Mouse (Mus musculus) midbrain, embryonic 13.5 days (tissue): ENCODE data around the gene Zc3h18. TPM values are rescaled to one million over a fixed set of nuclear protein-coding genes. Genes with fewer than 3 reads are reported as not detected.

Experiments used
- ATAC-seq: fragments of 200-750 bp; cut with Nextera tagmentation; 2 replicates; pipeline ENCODE4 v1.8.0; 2017; ENCODE audit warnings: mild to moderate bottlenecking, moderate TSS enrichment, moderate library complexity
- H3K27ac ChIP-seq: fragments of 300-500 bp; sonication (generic); 2 replicates; pipeline ENCODE4 v1.5.1; 2015; ENCODE audit warnings: inconsistent platforms, mild to moderate bottlenecking, moderate library complexity
- H3K27me3 ChIP-seq: fragments of 300-500 bp; sonication (generic); 2 replicates; pipeline ENCODE4 v1.6.1; 2015; ENCODE audit warnings: mild to moderate bottlenecking, inconsistent platforms
- H3K36me3 ChIP-seq: fragments of 300-500 bp; sonication (generic); 2 replicates; pipeline ENCODE4 v1.6.1; 2015; ENCODE audit warnings: mild to moderate bottlenecking, inconsistent platforms
- H3K4me1 ChIP-seq: fragments of 300-500 bp; sonication (generic); replicated peaks from 2 replicates; pipeline ENCODE4 v1.6.1; 2015; ENCODE audit warnings: inconsistent platforms
- H3K4me2 ChIP-seq: fragments of 300-500 bp; sonication (generic); replicated peaks from 2 replicates; pipeline ENCODE4 v1.6.1; 2015; ENCODE audit warnings: moderate library complexity, mild to moderate bottlenecking, inconsistent platforms
- H3K4me3 ChIP-seq: fragments of 300-500 bp; sonication (generic); replicated peaks from 2 replicates; pipeline ENCODE4 v1.5.1; 2015; ENCODE audit warnings: mild to moderate bottlenecking, inconsistent platforms
- H3K9ac ChIP-seq: fragments of 300-500 bp; sonication (generic); replicated peaks from 2 replicates; pipeline ENCODE4 v1.6.1; 2015; ENCODE audit warnings: mild to moderate bottlenecking, inconsistent platforms
- H3K9me3 ChIP-seq: fragments of 300-500 bp; sonication (generic); 2 replicates; pipeline ENCODE4 v1.6.1; 2016; ENCODE audit warnings: mild to moderate bottlenecking, inconsistent platforms
- WGBS: fragments of 180-500 bp; shearing (Covaris S2); methylation state at CpG from one replicate; pipeline ENCODE4 v1.1.7; 2015; 5-methylcytosine and 5-hydroxymethylcytosine counted together
- polyA plus RNA-seq: library from polyadenylated mRNA; unstranded; fragments of >200 nt; fragmentation: Nextera tagmentation; extraction: Ambion mirVana; gene quantifications from 2 replicates; pipeline ENCODE4 v1.2.1, GENCODE M21; 2015

Zc3h18 gene
- polyA plus RNA-seq, 1 experiment from 2014 or later = 44.9 TPM

DNA sequence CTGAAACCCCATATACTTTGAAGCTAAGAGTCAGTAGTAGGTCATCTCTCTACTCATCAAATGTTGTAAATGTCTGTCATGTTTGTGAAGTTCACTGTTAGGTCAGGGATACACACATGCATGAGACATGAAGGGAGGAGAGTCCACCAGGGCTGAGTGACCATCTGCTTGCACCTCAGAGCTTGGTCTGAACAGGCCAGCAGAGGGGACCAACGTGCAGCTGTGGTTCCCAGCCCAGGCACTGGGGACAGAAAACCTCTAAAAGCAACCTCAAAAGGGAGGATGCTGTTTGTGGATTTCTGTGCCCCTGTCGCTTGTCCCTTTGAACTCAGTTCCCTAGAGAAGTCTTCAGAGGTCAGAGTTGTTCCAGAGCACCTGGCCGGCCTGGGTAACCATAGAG lies 68.8 kb downstream of the Zc3h18 start:
- Histone ChIP-seq H3K9ac (0 out of 2 replicates have a peak overlapping the region, but pooled peaks have one; percentile 19), H3K9me3 (no peaks in the 10 kb centered on the region), H3K27me3 (no peaks in the 10 kb centered on the region), H3K4me1 (peaks cover 38% of the 10 kb centered on the region), H3K36me3 (no peaks in the 10 kb centered on the region), H3K4me3 (peak overlapping the region; percentile 75), H3K4me2 (peak overlapping the region; percentile 94), H3K27ac (peak overlapping the region; percentile 96; the same call in 1 of the 2 replicates)
- no peak for ATAC-seq
- WGBS = 60% methylated on average over 3 of the region's 3 CpGs

DNA sequence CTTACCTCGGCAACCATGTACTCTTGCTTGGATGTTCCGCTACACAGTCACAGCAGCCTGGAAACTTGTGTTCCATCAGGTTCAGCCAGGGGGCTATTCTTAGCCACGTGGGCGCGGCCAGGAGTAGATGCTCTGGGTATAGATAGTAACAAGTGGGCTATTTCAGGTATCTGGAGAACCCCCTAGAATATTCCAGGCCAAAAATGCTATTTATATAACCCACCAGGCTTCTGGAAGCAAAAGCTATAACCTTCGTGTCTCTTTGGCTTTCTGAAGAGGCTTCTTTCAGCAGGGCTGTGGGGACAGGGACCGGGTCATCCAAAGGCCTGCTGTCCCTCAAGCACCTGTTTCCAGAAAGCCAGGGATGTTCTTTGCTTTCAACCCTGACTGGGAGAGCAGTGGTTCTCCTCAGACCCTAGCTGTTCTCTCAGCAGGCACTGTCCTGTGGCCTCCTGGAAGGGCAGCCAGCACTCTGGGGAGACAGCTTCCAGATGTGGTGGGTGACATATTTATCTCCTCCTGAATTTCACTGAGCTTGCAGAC lies 74.8 kb downstream of the Zc3h18 start:
- Histone ChIP-seq H3K27me3 (peaks cover 10% of the 10 kb centered on the region; the same call in 1 of the 2 replicates), H3K9ac (no peak overlapping the region), H3K27ac (no peak overlapping the region), H3K4me3 (no peak overlapping the region), H3K36me3 (no peaks in the 10 kb centered on the region), H3K4me1 (peaks cover 4% of the 10 kb centered on the region; the same call in 1 of the 2 replicates), H3K4me2 (no peak overlapping the region), H3K9me3 (no peaks in the 10 kb centered on the region)
- 86% methylated on average over 7 of the region's 7 CpGs for WGBS
- no peak for ATAC-seq

DNA sequence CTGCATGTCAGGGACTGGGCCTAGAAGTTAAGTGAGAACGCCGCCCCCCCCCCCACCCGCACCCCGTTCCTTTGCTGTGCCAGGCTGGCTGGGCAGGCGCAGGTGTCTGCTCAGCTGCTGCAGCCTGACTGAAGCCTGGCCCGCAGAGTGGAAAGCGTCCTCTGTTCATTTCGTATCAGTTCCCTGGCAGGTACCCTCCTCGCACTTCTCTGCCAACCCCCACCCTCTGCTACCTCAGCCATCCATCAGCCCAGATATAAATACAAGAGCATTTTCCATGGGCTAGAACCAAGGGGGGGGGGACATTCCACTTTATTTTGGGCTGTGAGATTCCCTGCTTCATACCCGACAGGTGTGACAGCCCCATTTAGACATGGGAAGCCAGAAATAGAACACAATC lies 75.7 kb downstream of the Zc3h18 start:
- H3K27me3 ChIP-seq = peaks cover 15% of the 10 kb centered on the region; the same call in 1 of the 2 replicates
- no peaks in the 10 kb centered on the region for H3K9me3 ChIP-seq
- no peak for ATAC-seq
- H3K4me2 ChIP-seq = no peak overlapping the region
- no peak overlapping the region for H3K27ac ChIP-seq
- H3K9ac ChIP-seq = no peak overlapping the region
- WGBS = 91% methylated on average over 10 of the region's 10 CpGs
- H3K4me1 ChIP-seq = no peaks in the 10 kb centered on the region
- H3K36me3 ChIP-seq = no peaks in the 10 kb centered on the region
- no peak overlapping the region for H3K4me3 ChIP-seq

DNA sequence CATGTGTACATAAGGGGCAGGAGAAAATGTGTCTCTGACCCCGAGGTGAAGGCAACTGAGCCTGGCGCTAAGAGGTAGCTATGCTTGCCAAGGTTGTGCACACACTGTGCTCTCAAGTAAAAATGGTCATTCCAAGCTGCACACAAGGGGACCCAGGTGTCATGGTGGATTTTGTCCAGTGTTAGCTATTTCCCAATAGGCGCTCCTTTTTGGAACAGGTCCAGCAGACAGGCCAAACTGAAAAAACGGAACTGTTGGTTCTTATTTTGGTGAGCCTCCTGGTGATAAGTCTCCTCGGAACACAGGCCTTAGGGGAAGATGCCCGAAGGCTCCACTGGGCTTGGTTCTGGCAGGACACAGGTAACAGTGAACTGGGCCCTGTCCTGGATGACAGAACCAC lies 78.0 kb downstream of the Zc3h18 start:
- 89% methylated on average over 6 of the region's 6 CpGs for WGBS
- Histone ChIP-seq H3K27me3 (peaks cover 36% of the 10 kb centered on the region), H3K27ac (no peak overlapping the region), H3K9me3 (no peaks in the 10 kb centered on the region), H3K4me2 (no peak overlapping the region), H3K4me3 (no peak overlapping the region), H3K9ac (no peak overlapping the region), H3K36me3 (no peaks in the 10 kb centered on the region), H3K4me1 (no peaks in the 10 kb centered on the region)
- ATAC-seq = no peak

DNA sequence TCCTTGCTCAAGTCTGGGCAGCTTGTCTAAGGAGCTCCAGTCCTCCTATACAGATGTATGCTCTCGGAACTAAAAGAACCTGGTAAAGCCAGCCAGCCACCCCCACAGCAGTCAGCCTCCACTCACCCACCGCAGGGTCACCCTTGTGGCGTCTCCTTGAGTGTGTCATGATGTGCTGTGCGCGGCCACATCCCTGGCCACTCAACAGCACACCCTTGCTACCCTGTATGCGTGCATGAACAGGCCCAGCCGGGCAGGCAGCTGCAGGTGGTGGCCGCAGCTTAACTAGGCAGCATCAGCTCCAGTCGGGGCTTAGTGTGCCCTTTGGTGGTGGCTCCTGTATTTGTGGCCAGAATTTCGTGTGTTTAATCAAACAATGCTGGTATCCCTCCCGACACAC lies 80.8 kb downstream of the Zc3h18 start:
- ATAC-seq = no peak
- Histone ChIP-seq H3K36me3 (no peaks in the 10 kb centered on the region), H3K27me3 (peaks cover 63% of the 10 kb centered on the region), H3K4me2 (no peak overlapping the region), H3K4me3 (no peak overlapping the region), H3K9me3 (no peaks in the 10 kb centered on the region), H3K27ac (no peak overlapping the region), H3K9ac (no peak overlapping the region), H3K4me1 (peaks cover 13% of the 10 kb centered on the region)
- WGBS = 76% methylated on average over 11 of the region's 11 CpGs

DNA sequence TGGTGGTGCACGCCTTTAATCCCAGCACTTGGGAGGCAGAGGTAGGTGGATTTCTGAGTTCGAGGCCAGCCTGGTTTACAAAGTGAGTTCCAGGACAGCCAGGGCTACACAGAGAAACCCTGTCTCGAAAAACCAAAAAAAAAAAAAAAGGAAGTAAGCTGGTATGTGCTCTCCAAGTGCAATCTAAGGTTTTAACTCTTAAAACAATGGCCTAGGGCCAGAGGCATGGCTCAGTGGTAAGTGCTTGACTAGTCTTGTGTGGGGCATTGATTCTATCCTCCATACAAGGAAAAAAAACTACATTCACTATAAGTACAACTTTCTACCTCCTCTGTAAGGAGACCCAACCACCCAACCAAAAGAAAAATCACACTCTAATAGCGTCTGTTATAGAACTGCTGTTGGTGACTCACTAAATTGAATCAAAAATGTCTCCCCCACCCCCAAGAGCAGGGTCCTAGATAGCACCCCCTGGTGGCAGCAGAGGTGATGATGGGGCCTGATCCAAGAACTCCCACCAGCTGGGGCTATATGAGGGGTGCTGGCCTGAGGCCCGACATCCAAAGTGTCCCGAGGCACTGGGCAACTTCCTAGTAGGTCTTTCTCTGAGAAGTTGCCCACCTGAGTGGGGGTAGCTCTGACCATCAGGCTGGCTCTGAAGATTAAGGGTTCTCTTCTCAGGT lies 83.0 kb downstream of the Zc3h18 start:
- no peak overlapping the region for H3K9ac ChIP-seq

DNA sequence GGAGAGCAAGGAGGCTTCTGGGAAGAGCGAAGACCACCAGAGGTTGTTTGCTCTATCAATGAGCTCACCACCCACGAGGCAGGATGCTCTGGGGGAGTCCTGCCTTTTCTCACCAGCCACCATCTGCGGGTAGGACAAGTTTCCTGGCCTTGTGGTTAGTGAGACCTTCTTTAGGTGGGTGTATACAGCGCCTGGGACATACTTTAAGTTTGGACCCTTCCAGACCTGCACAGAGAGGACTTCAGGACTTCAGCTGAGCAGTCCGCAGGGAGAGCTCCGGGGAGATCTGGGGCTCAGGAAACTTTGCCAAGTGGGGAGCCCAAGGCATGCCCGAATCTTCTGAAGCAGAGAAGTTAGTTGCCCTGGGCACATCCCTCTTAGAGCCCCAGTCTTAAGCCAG lies 83.6 kb downstream of the Zc3h18 start:
- H3K4me2 ChIP-seq = peak overlapping the region; percentile 65
- WGBS = 26% methylated on average over 7 of the region's 7 CpGs

More for the DNA sequence above, 83.0 kb downstream of the Zc3h18 start:
- H3K4me1 ChIP-seq = peaks cover 13% of the 10 kb centered on the region
- 54% methylated on average over 6 of the region's 6 CpGs for WGBS
- no peak overlapping the region for H3K27ac ChIP-seq
- ATAC-seq = no peak
- peaks cover 74% of the 10 kb centered on the region for H3K27me3 ChIP-seq
- no peak overlapping the region for H3K4me3 ChIP-seq
- H3K4me2 ChIP-seq = no peak overlapping the region
- H3K36me3 ChIP-seq = no peaks in the 10 kb centered on the region
- H3K9me3 ChIP-seq = no peaks in the 10 kb centered on the region

DNA sequence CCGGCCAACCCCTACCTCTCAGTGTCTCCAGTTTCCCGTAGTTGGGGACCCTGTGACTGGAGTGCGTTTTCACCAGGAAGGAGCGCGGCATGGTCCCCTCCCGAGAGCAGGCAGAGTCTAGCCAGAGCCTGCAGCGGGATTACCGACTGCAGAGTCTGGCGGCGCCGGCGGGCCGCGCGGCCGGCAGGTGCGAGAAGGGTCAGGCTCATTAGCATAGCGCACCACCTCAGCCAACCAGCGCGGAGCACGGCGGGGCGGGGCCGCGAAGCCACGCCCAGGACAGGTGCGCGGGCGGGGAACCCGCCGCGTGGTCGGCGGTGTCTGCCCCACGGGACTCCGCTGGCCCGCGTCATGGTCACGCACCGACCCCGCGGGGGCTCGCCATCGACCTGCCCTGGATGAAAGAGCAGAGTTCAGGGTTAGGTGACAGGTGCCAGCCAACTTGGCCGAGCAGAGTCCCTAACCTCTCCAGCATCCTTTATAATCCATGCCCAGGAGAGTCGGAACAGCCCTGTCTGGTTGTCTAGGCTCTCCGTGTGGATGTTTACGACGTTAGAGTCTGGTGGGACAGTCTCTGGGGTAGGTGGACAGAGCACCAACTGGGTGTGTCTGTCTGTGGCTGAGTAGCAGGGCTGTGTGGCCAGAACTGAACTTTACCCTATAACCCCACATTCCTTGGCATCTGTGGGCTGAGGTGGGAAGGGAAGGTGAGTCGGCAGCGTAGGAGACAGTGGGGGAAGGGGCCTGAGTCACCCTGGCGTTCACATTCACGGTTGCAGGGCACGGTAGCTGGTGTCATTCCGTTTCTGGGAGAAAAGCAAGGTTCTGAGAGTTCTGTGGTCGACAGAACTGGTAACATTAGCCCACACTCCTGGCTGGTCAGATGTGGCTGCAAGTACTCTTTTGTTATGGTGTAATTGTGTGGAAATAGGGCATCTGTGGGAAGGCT lies 84.4 kb downstream of the Zc3h18 start, which contains the start of gene Snai3:
Snai3 (minus strand) TSS at position 210 of the 949 bp plus-strand sequence.
- Histone ChIP-seq H3K36me3 (peaks cover 8% of the 10 kb centered on the region), H3K27ac (no peak within 1 kb of the TSS), H3K4me1 (peaks cover 13% of the 10 kb centered on the region), H3K9ac (peak within 1 kb of the TSS; percentile 55), H3K4me3 (peak within 1 kb of the TSS; percentile 35), H3K27me3 (peaks cover 71% of the 10 kb centered on the region), H3K4me2 (peak within 1 kb of the TSS; percentile 65), H3K9me3 (no peaks in the 10 kb centered on the region)
- WGBS = 2% methylated on average over 56 of the region's 56 CpGs
- peak; percentile 77 for ATAC-seq

More for the DNA sequence above, 83.6 kb downstream of the Zc3h18 start:
- H3K4me1 ChIP-seq = peaks cover 13% of the 10 kb centered on the region
- H3K27me3 ChIP-seq = peaks cover 74% of the 10 kb centered on the region
- no peak overlapping the region for H3K27ac ChIP-seq
- H3K36me3 ChIP-seq = no peaks in the 10 kb centered on the region
- no peak for ATAC-seq
- peak overlapping the region; percentile 35; the same call in 1 of the 2 replicates for H3K4me3 ChIP-seq
- H3K9ac ChIP-seq = no peak overlapping the region; the same call in 1 of the 2 replicates
- no peaks in the 10 kb centered on the region for H3K9me3 ChIP-seq

DNA sequence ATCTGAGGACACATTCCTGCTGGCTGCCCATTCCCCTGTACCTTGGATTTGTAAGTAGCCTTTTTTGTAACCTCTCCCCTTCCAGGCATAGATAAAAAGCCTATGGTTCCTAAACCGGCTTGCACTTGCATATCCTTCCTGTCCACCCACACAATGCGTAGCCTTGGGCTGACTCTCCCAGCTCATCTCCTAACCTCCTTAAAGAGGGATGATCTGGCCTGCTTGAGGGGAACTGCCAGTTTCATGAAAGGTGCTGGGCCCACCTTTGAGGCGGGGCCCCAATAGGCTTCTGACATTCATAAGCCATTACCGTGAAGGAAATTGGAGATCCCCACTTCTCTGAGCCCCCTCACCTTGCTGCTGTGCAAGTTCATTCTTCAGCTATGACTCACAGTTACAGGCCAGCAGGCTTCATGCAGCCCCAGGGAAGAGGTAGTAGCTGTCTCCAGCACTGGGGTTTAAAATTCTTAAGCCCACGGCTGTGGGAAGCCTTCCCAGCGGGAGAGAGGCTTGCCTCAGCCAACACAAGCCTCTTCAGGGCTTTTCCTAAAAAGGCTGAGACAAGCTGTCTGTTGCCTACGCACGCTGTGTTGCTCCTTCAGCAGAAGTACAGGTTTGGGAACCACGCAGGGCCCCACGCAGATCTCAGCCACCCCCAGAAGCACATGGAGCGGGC lies 85.2 kb downstream of the Zc3h18 start:
- H3K36me3 ChIP-seq = peaks cover 16% of the 10 kb centered on the region
- no peak overlapping the region for H3K4me2 ChIP-seq
- H3K9ac ChIP-seq = no peak overlapping the region
- no peaks in the 10 kb centered on the region for H3K9me3 ChIP-seq
- no peak overlapping the region for H3K4me3 ChIP-seq
- ATAC-seq = no peak
- WGBS = 56% methylated on average over 11 of the region's 11 CpGs
- H3K4me1 ChIP-seq = peaks cover 13% of the 10 kb centered on the region
- H3K27me3 ChIP-seq = peaks cover 65% of the 10 kb centered on the region
- no peak overlapping the region for H3K27ac ChIP-seq

DNA sequence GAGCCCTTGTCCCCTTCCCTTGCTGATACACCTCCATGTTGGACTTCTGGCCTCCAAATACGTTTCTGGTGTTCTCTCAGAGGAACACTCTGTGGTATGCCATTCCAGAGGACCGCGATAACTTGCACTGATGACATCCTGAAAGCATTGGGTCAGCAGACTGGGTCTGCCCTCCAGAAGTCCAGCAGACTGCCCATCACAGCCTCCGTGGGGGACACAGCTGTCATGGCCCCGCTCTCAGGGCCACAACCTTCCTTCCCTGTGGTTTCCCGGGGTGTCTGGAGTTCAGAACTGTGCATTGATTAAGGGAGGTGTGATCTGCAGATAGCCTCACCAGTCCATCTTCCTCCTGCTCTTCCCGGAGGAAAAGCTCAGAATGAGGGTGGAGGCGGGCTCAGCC lies 86.1 kb downstream of the Zc3h18 start:
- Histone ChIP-seq H3K9me3 (no peaks in the 10 kb centered on the region), H3K27ac (no peak overlapping the region), H3K36me3 (peaks cover 25% of the 10 kb centered on the region), H3K4me3 (no peak overlapping the region), H3K4me2 (no peak overlapping the region), H3K4me1 (peaks cover 13% of the 10 kb centered on the region), H3K27me3 (peaks cover 59% of the 10 kb centered on the region), H3K9ac (no peak overlapping the region; the same call in 1 of the 2 replicates)
- ATAC-seq = no peak
- 68% methylated on average over 8 of the region's 8 CpGs for WGBS
